Mouse (Mus musculus) erythroid progenitor cell, adult 5-6 weeks (primary cell): ENCODE measurements around the gene Usp24. TPM values are rescaled to one million over a fixed set of nuclear protein-coding genes. Genes with fewer than 3 reads are reported as not detected.

ENCODE experiments used
- ATAC-seq: replicated peaks from 2 replicates; pipeline ENCODE4 v1.8.0; 2016; ENCODE audit warnings: moderate number of reproducible peaks, mild to moderate bottlenecking, moderate TSS enrichment, inconsistent platforms; ENCODE audit not compliant: poor library complexity, low FRiP score, severe bottlenecking
- total RNA-seq, 2 experiments: library from RNA; stranded (forward) in 1 of 2; stranded (reverse) in 1 of 2; fragments of 150-400 nt in 1 of 2; fragments of 186-747, 209-891 nt in 1 of 2; gene quantifications; 2 replicates each; pipeline versions ENCODE4 v1.2.3 to v1.2.4; 2015 to 2017; ENCODE audit warnings: low replicate concordance in 2 of 2

Gene Usp24
- total RNA-seq, 2 experiments from 2014 or later, result 20.7 to 32.7 TPM

DNA sequence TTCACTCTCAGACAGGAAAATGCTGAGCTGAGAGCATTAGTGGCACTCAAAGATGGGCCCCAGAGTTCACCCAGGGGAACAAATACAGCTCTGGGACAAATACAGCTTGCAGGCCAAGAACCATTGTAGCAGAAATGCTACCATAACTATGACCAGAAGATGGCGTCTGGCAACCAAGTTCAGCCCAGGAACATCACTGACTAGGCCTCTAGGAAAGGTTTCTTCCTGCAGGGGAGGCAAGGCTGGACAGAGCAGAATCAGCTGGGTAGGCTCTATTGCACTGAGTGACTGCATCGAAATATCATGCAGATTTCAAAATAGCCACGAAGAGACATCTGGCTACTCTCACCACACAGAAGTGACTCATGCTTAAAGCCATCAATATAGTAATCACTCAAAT is 156.3 kb downstream of the Usp24 start:
- no peak for ATAC-seq

DNA sequence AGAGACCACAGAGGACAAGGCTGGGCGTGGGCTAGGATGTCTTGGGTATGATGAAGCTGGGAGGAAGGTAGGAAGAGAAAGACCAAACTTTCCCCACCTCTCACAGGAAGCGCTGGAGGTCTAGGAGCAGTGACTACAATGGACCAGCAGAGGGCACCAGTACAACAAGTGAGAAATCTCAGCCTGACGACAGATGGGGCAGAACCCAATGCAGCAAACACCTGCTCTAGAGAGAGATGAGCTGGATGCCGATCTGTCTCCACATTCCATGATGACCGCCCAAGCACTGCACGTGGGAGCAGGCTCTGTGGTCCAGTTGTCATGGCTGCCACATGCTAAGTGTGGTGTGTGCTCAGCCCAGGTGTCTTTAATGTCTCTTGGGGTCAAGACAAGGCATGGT is 158.2 kb downstream of the Usp24 start:
- peak; percentile 60; the same call in 1 of the 2 replicates for ATAC-seq

DNA sequence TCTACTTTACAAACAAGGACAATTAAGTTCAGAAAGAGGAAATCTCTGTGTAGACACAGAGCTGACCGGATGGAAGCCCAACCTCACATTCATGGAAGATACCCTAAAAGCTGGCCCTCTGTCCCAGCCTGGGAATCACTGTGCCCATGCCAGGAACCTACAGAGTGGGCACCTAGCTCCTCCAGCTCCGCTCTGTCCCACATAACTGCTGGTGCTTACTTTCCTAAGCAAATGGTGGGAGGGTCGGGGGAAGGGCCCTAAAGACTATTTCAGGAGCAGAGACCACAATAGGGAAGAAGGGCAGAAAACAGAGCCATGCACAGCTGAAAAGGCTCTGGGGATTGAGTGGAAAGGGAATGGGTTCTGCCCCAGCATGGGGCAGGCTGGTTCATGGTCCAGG is 164.5 kb downstream of the Usp24 start:
- ATAC-seq, result no peak

DNA sequence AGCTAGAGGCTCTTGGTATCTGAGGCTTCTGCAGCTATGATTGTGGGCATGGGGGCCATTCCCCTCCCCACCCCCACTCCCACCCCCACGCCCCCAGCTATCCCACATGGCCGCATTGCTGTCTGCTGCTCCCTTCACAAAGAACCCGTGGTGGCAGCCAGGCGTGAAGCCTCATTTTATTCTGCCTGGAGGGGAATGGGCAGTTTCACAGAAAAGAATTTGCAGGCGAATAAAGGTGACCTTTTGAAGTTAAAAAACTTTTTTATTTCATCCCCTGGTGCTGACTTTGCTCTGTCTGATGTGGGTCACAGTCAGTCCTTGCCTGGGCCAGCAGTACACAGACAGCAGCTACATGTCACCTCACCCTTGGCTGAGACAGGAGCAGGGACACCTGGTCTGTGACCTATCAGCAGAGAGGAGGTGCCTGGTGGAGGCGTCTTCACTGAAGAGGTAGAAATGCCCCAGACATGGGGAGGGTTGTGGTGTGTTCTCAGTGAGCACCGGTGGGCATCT is 167.3 kb downstream of the Usp24 start:
- no peak for ATAC-seq

DNA sequence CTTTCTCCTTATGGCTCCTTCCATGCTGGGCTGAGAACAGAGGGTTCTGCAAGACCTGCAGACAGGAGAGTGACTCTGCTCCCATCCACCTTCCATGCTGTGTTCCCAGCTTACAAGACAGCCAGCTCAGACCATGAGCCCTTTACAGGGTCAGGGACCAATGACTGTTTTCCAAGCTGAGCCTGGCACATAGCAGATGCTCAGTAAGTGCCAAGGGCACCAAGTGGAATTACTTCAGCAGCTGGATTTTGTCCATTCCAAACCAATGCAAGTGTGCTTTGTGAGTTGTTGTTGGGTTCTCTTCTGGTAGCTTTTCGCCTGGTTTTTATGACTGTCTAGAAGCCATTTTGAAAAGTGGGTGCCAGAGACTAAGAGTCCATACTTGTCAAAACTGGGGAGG is 167.8 kb downstream of the Usp24 start:
- ATAC-seq, result no peak

DNA sequence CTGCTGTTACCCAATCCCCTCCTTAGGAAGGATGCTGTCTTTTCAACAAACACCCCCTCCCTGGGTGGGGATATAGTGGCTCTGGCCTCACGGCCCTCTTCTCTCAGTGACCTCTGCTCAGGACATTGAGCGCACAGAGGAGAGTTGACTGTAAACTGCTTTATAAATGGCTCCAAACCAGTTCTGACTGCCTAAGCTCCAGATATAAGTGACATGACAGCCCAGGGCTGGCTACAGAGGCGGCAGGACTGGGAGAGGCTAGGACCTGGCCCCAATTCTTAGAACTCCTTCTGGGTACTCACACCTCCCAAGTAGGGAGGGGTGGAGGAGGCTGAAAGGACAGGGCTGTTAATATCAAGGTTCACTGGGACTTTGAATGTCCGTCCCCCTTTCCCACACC is 174.6 kb downstream of the Usp24 start:
- ATAC-seq, result no peak

Other genes starting within 250 kb of the Usp24 start
- not detected in 2 replicates for gene Pcsk9, start 148.1 kb downstream of the Usp24 start, total RNA-seq (2015; ENCODE audit: low replicate concordance)
- gene Pcsk9, start 148.1 kb downstream of the Usp24 start, total RNA-seq (2017; ENCODE audit: low replicate concordance), result not detected in 2 replicates
- gene Bsnd, start 176.1 kb downstream of the Usp24 start, total RNA-seq (2015; ENCODE audit: low replicate concordance), result not detected in 2 replicates
- gene Bsnd, start 176.1 kb downstream of the Usp24 start, total RNA-seq (2017; ENCODE audit: low replicate concordance), result not detected in 2 replicates
- 2.2 and 6.7 TPM in 2 replicates for gene Dhcr24, start 244.8 kb downstream of the Usp24 start, total RNA-seq (2015; ENCODE audit: low replicate concordance)
- gene Dhcr24, start 244.8 kb downstream of the Usp24 start, total RNA-seq (2017; ENCODE audit: low replicate concordance), result 1.9 and 3.1 TPM in 2 replicates